Mouse (Mus musculus) central nervous system, embryonic 18 days (tissue): ENCODE results near the gene Ntrk3. TPM values are rescaled to one million over a fixed set of nuclear protein-coding genes. Genes with fewer than 3 reads are reported as not detected.

Experiments used
- polyA plus RNA-seq: library from polyadenylated mRNA; depleted of rRNA; stranded (reverse); fragments of >200 nt; gene quantifications from 2 replicates; pipeline ENCODE4 v1.2.3, GENCODE M21; 2012; rRNA removed

Gene Ntrk3
- 66.8 and 67.4 TPM in 2 replicates for polyA plus RNA-seq

GRCm38 (mm10) chr7:78737614-78738210 is at the start of gene Ntrk3:
Gene Ntrk3, minus strand, starts transcription at chr7:78738012.

GRCm38 (mm10) chr7:78782639-78783581 is 45.1 kb upstream of the Ntrk3 start, which contains the start of the genes Mrps11 and Mrpl46:
Gene Mrps11, plus strand, starts transcription at chr7:78783119.
Gene Mrpl46, minus strand, starts transcription at chr7:78783531.

Other genes with a start within 250 kb of the Ntrk3 start
- gene Mrps11, start 45.1 kb upstream of the Ntrk3 start, polyA plus RNA-seq = 75.8 and 83.0 TPM in 2 replicates
- gene Mrpl46, start 45.5 kb upstream of the Ntrk3 start, polyA plus RNA-seq = 29.6 and 32.0 TPM in 2 replicates
- 12.7 and 13.1 TPM in 2 replicates for gene Det1, start 109.3 kb upstream of the Ntrk3 start, polyA plus RNA-seq
- 38.1 and 39.4 TPM in 2 replicates for gene Aen, start 157.8 kb upstream of the Ntrk3 start, polyA plus RNA-seq
- 1.8 and 2.4 TPM in 2 replicates for gene Isg20, start 175.4 kb upstream of the Ntrk3 start, polyA plus RNA-seq